Mouse (Mus musculus): ENCODE data around the gene Abhd2. TPM values are rescaled to one million over a fixed set of nuclear protein-coding genes. Genes with fewer than 3 reads are reported as not detected.

Abhd2 gene
- polyA plus RNA-seq, 1 experiment = 37.4 TPM

DNA sequence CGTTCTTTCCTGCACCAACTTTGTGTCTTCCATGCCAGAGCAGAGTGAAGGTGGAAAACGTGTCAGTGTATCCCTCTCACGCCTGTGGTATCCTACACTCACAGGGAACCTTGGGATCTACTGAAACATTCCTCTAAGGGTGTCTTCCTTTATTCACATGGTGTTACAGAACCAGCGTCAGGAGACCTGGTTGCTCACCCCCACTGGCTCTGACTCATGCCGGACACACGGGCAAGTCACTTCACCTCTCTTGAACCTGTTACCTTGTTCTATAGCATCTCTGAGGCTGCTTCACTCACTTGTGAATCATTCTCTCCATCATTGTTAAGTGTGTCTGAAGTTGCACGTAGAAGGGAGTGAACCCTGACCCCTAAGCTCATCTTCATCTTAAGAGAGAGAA lies 89.8 kb downstream of the Abhd2 start:
- no peak overlapping the region for H3K4me3 ChIP-seq (ENCODE audit: low read depth, low read length)
- H3K4me1 ChIP-seq (ENCODE audit: control insufficient read depth, insufficient read depth, low read length) = peaks cover 6% of the 10 kb centered on the region
- H3K27ac ChIP-seq (ENCODE audit: insufficient read depth, low read length) = no peak overlapping the region
- H3K36me3 ChIP-seq (ENCODE audit: control insufficient read depth, insufficient read depth, low read length, poor library complexity, severe bottlenecking) = no peaks in the 10 kb centered on the region
- H3K9ac ChIP-seq (ENCODE audit: low read depth, poor library complexity, severe bottlenecking) = no peak overlapping the region
- H3K27me3 ChIP-seq (ENCODE audit: control insufficient read depth, insufficient read depth, low read length, poor library complexity, severe bottlenecking) = no peaks in the 10 kb centered on the region
- TF ChIP-seq POLR2A (IDR thresholded peaks at IDR 0.05; ENCODE audit: insufficient read depth, low read length) = no peak
- no peak for TF ChIP-seq CTCF (IDR thresholded peaks at IDR 0.05; ENCODE audit: low read depth, low read length)
- TF ChIP-seq EP300 (IDR thresholded peaks at IDR 0.05; ENCODE audit: insufficient read depth, low read depth, low read length) = no peak
- H3K9me3 ChIP-seq (replicated peaks; ENCODE audit: control insufficient read depth, insufficient read depth, low read length, poor library complexity, severe bottlenecking) = no peaks in the 10 kb centered on the region

DNA sequence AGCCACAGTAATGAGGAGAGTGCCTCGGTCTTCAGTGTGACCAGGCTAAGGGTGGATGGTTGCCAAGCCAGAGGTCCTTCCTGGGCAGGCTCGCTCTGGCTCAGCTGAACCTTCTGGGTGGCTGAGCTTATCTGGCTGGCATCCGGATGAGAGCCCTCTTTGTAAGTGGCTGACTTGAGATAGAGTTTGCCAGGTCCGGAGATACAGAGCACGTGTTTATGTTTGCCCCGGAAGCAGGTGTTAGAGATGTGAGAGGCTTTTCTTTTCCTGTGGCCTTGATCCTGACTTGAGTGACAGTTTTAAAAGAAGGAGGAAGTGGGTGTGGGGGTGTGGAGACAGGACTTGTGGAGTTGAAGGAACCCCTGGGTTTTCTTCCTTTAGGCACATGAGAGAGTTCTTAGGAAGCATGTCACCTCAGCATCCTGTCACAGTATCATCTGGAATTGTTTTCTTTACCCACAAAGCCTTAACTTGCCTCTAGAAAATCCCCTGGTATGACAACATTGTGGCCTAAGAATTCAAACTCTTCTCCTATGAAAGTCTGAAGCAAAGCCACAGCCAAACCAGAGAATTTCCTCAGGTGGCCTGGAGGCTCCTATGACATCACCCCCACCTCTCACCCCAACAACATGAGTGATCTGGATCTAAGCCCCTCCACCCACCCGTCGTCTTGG lies 90.5 kb downstream of the Abhd2 start:
- Histone ChIP-seq H3K4me3 (ENCODE audit: low read depth, low read length) (no peak overlapping the region), H3K27ac (ENCODE audit: insufficient read depth, low read length) (no peak overlapping the region), H3K36me3 (ENCODE audit: control insufficient read depth, insufficient read depth, low read length, poor library complexity, severe bottlenecking) (no peaks in the 10 kb centered on the region), H3K9me3 (replicated peaks; ENCODE audit: control insufficient read depth, insufficient read depth, low read length, poor library complexity, severe bottlenecking) (no peaks in the 10 kb centered on the region), H3K27me3 (ENCODE audit: control insufficient read depth, insufficient read depth, low read length, poor library complexity, severe bottlenecking) (no peaks in the 10 kb centered on the region), H3K4me1 (ENCODE audit: control insufficient read depth, insufficient read depth, low read length) (peaks cover 6% of the 10 kb centered on the region), H3K9ac (ENCODE audit: low read depth, poor library complexity, severe bottlenecking) (no peak overlapping the region)
- TF ChIP-seq POLR2A (IDR thresholded peaks at IDR 0.05; ENCODE audit: insufficient read depth, low read length) (no peak), EP300 (IDR thresholded peaks at IDR 0.05; ENCODE audit: insufficient read depth, low read depth, low read length) (no peak), CTCF (IDR thresholded peaks at IDR 0.05; ENCODE audit: low read depth, low read length) (no peak)

DNA sequence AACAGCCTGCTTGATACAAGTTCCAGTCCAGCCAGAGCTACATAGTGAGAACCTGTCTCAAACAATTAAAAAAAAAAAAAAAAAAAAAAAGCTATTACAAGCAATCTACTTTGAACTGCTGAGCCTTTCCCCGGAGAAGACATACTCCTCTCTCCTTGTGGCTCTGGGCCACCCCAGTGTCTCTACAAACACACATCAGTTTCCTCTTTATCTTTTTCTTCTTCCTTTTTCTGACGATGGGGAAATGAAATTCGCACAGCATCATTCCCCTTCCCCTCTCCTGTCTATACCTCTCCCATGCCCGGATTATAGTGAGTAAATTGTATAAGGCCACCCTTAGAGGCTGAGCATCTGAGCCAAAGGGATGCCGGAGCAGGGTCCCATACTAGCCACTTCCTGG lies 95.7 kb downstream of the Abhd2 start:
- TF ChIP-seq EP300 (IDR thresholded peaks at IDR 0.05; ENCODE audit: insufficient read depth, low read depth, low read length) (no peak), CTCF (IDR thresholded peaks at IDR 0.05; ENCODE audit: low read depth, low read length) (no peak), POLR2A (IDR thresholded peaks at IDR 0.05; ENCODE audit: insufficient read depth, low read length) (no peak)
- Histone ChIP-seq H3K36me3 (ENCODE audit: control insufficient read depth, insufficient read depth, low read length, poor library complexity, severe bottlenecking) (no peaks in the 10 kb centered on the region), H3K9me3 (replicated peaks; ENCODE audit: control insufficient read depth, insufficient read depth, low read length, poor library complexity, severe bottlenecking) (no peaks in the 10 kb centered on the region), H3K4me1 (ENCODE audit: control insufficient read depth, insufficient read depth, low read length) (peaks cover 6% of the 10 kb centered on the region), H3K9ac (ENCODE audit: low read depth, poor library complexity, severe bottlenecking) (no peak overlapping the region), H3K27ac (ENCODE audit: insufficient read depth, low read length) (no peak overlapping the region), H3K4me3 (ENCODE audit: low read depth, low read length) (no peak overlapping the region), H3K27me3 (ENCODE audit: control insufficient read depth, insufficient read depth, low read length, poor library complexity, severe bottlenecking) (no peaks in the 10 kb centered on the region)

DNA sequence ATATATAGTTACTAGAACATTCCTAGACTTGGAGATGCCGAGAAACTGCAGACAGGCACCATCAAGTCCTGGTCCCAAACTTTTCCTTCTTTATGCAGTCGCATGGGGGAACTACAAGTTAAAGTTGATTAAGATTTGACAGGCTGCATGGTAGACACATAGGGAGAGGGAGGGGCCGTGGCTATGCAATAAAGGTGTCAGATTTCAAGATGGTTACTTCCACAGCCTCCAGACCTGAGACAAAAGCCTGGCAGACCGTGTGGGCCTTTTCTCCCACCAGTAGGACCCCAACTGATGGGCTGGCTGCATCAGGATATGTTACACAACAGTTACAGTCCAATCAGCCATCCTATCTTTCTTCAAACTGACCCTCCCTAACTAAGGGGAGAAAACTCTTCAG lies 96.4 kb downstream of the Abhd2 start:
- no peaks in the 10 kb centered on the region for H3K27me3 ChIP-seq (ENCODE audit: control insufficient read depth, insufficient read depth, low read length, poor library complexity, severe bottlenecking)
- H3K9me3 ChIP-seq (replicated peaks; ENCODE audit: control insufficient read depth, insufficient read depth, low read length, poor library complexity, severe bottlenecking) = no peaks in the 10 kb centered on the region
- TF ChIP-seq POLR2A (IDR thresholded peaks at IDR 0.05; ENCODE audit: insufficient read depth, low read length) = no peak
- no peak for TF ChIP-seq CTCF (IDR thresholded peaks at IDR 0.05; ENCODE audit: low read depth, low read length)
- no peak for TF ChIP-seq EP300 (IDR thresholded peaks at IDR 0.05; ENCODE audit: insufficient read depth, low read depth, low read length)
- H3K4me3 ChIP-seq (ENCODE audit: low read depth, low read length) = no peak overlapping the region
- H3K27ac ChIP-seq (ENCODE audit: insufficient read depth, low read length) = no peak overlapping the region
- no peak overlapping the region for H3K9ac ChIP-seq (ENCODE audit: low read depth, poor library complexity, severe bottlenecking)
- no peaks in the 10 kb centered on the region for H3K36me3 ChIP-seq (ENCODE audit: control insufficient read depth, insufficient read depth, low read length, poor library complexity, severe bottlenecking)
- peaks cover 6% of the 10 kb centered on the region for H3K4me1 ChIP-seq (ENCODE audit: control insufficient read depth, insufficient read depth, low read length)

DNA sequence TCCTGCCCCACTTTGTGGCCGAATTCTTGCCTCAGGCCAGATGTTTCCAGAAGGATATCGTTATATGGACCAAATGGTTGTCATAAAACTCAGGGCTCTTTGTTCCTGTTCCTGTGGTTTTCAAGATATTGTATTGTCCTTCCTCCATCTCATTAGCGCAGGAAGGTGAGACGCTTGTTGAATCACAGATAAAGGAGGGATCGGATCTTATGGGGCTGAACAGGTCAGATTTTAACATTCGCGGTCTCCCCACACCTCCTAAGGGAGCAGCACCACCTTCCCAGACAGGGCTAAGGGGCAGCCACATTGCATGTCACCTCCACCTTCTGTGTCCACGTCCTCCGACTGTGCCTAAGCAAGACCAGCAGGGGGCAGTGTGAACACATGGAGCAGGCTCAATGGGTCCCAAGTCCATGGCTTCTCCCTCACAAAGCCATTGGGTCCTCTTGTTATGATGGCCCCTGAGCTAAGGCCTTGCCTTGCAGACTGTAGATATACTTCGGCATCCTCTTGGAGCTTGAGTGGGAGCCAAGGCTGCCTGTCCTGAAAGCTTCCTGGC lies 98.4 kb downstream of the Abhd2 start:
- Histone ChIP-seq H3K27ac (ENCODE audit: insufficient read depth, low read length) (no peak overlapping the region), H3K27me3 (ENCODE audit: control insufficient read depth, insufficient read depth, low read length, poor library complexity, severe bottlenecking) (no peaks in the 10 kb centered on the region), H3K4me1 (ENCODE audit: control insufficient read depth, insufficient read depth, low read length) (peaks cover 4% of the 10 kb centered on the region), H3K9ac (ENCODE audit: low read depth, poor library complexity, severe bottlenecking) (no peak overlapping the region), H3K9me3 (replicated peaks; ENCODE audit: control insufficient read depth, insufficient read depth, low read length, poor library complexity, severe bottlenecking) (no peaks in the 10 kb centered on the region), H3K36me3 (ENCODE audit: control insufficient read depth, insufficient read depth, low read length, poor library complexity, severe bottlenecking) (no peaks in the 10 kb centered on the region), H3K4me3 (ENCODE audit: low read depth, low read length) (no peak overlapping the region)
- TF ChIP-seq EP300 (IDR thresholded peaks at IDR 0.05; ENCODE audit: insufficient read depth, low read depth, low read length) (peak; percentile 51; the same call in 1 of the 2 replicates), POLR2A (IDR thresholded peaks at IDR 0.05; ENCODE audit: insufficient read depth, low read length) (no peak), CTCF (IDR thresholded peaks at IDR 0.05; ENCODE audit: low read depth, low read length) (peak; percentile 99)

DNA sequence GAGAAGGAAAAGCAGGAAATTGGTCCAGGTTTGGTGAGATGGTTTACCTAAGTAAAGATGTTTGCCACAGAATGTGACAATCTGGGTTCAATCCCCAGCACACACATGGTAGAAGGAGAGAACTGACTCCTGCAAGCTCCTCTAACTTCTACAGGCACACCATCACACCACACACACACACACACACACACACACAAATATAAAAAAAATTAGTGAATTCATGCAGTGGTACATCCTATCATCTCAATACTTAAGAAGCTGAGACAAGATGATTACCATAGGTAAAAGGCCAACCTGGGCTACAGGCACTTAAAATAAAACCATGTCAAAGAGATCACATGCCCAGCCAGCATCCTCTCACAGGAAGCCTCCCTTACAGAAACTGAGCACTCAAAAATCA lies 101.0 kb downstream of the Abhd2 start:
- no peaks in the 10 kb centered on the region for H3K36me3 ChIP-seq (ENCODE audit: control insufficient read depth, insufficient read depth, low read length, poor library complexity, severe bottlenecking)
- H3K4me3 ChIP-seq (ENCODE audit: low read depth, low read length) = no peak overlapping the region
- peaks cover 4% of the 10 kb centered on the region for H3K4me1 ChIP-seq (ENCODE audit: control insufficient read depth, insufficient read depth, low read length)
- no peak overlapping the region for H3K27ac ChIP-seq (ENCODE audit: insufficient read depth, low read length)
- H3K9ac ChIP-seq (ENCODE audit: low read depth, poor library complexity, severe bottlenecking) = no peak overlapping the region
- no peaks in the 10 kb centered on the region for H3K27me3 ChIP-seq (ENCODE audit: control insufficient read depth, insufficient read depth, low read length, poor library complexity, severe bottlenecking)
- TF ChIP-seq CTCF (IDR thresholded peaks at IDR 0.05; ENCODE audit: low read depth, low read length) (no peak), POLR2A (IDR thresholded peaks at IDR 0.05; ENCODE audit: insufficient read depth, low read length) (no peak), EP300 (IDR thresholded peaks at IDR 0.05; ENCODE audit: insufficient read depth, low read depth, low read length) (no peak)
- H3K9me3 ChIP-seq (replicated peaks; ENCODE audit: control insufficient read depth, insufficient read depth, low read length, poor library complexity, severe bottlenecking) = no peaks in the 10 kb centered on the region
